Mouse (Mus musculus): ENCODE measurements at regions not wholly inside any gene's neighbourhood (a gene's known extent, or its start where the extent isn't known, plus 50 kb on each side); places are given as distances from the start of the nearest gene placed in this dataset.

- no peaks in the 10 kb centered on the region for H3K27me3 ChIP-seq (ENCODE audit: control insufficient read depth, insufficient read depth, low read length, poor library complexity, severe bottlenecking)
- H3K36me3 ChIP-seq (ENCODE audit: control insufficient read depth, insufficient read depth, low read length, poor library complexity, severe bottlenecking) = no peaks in the 10 kb centered on the region
- no peak for DNase-seq (ENCODE audit: low read depth, low spot score)
Observed at GRCm38 (mm10) chr5:64602356-64602936, 200.7 kb upstream of the Klf3 start.

DNA sequence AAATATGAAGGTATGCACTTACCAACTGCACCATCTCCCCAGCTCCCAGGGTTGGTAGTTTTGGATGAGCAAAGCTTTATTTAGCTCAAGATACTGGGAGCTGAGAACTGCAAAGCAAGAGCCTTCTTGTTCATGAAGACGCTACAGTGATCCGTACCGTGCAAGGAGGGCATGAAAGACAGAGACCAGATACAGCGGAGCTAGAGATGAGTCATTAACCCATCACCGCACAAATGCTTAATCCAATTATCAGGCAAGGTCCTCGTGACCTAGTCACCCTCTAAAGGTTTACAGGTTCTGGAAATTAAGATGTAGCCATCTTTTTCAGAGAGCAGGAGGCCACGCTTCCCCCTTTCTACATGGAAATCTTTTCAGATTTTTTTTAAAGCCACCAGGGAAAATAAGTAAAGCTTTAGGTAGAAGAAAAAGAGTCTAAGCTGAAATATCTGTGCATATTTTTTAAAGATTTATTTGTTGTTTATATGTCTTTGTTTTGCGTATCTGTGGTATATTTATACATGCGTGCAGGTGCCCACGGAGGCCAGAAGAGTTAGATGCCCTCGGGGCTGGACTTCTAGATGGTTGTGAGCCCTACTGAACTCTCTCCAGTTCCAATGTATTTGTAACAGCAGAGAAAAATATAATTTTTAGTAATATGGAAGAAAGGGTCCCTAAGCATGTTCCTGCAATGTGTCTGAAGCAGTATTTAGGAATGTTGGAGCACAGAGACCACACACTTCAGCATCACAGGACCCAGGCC is 200.0 kb upstream of the Klf3 start:
- Histone ChIP-seq H3K36me3 (ENCODE audit: control insufficient read depth, insufficient read depth, low read length, poor library complexity, severe bottlenecking) (no peaks in the 10 kb centered on the region), H3K27me3 (ENCODE audit: control insufficient read depth, insufficient read depth, low read length, poor library complexity, severe bottlenecking) (no peaks in the 10 kb centered on the region)
- no peak for DNase-seq (ENCODE audit: low read depth, low spot score)

- DNase-seq (ENCODE audit: low read depth, low spot score) = no peak
- H3K27me3 ChIP-seq (ENCODE audit: control insufficient read depth, insufficient read depth, low read length, poor library complexity, severe bottlenecking) = no peaks in the 10 kb centered on the region
Observed at GRCm38 (mm10) chr5:64605171-64605570, 198.0 kb upstream of the Klf3 start.

DNA sequence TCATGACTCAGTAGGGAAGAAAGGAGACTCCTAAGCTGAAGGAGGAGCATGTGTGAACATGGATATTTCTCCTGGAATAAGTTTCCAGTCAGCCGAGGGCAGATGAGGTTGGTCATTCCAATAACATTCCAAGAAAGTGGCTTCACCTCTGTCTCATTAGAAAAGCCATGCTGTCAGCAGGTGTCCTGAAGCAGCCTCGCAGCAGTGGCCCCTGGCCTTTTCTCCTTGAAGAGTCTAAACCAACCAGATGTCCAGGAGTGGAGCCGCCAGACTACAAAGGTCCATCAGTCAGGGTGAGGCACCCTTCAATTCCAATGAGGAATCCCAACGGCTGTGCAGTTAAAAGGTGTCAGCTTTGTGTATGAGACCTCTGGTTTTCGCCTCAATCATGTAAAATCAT is 197.2 kb upstream of the Klf3 start:
- no peaks in the 10 kb centered on the region for H3K36me3 ChIP-seq (ENCODE audit: control insufficient read depth, insufficient read depth, low read length, poor library complexity, severe bottlenecking)
- no peak for DNase-seq (ENCODE audit: low read depth, low spot score)
- H3K27me3 ChIP-seq (ENCODE audit: control insufficient read depth, insufficient read depth, low read length, poor library complexity, severe bottlenecking) = no peaks in the 10 kb centered on the region

More at GRCm38 (mm10) chr5:64605171-64605570, 198.0 kb upstream of the Klf3 start:
- H3K36me3 ChIP-seq (ENCODE audit: control insufficient read depth, insufficient read depth, low read length, poor library complexity, severe bottlenecking) = no peaks in the 10 kb centered on the region

GRCm38 (mm10) chr5:64609378-64610087 is 193.7 kb upstream of the Klf3 start:
- peak; percentile 59 for DNase-seq (ENCODE audit: low read depth, low spot score)
- Histone ChIP-seq H3K27me3 (ENCODE audit: control insufficient read depth, insufficient read depth, low read length, poor library complexity, severe bottlenecking) (no peaks in the 10 kb centered on the region), H3K36me3 (ENCODE audit: control insufficient read depth, insufficient read depth, low read length, poor library complexity, severe bottlenecking) (no peaks in the 10 kb centered on the region)

DNA sequence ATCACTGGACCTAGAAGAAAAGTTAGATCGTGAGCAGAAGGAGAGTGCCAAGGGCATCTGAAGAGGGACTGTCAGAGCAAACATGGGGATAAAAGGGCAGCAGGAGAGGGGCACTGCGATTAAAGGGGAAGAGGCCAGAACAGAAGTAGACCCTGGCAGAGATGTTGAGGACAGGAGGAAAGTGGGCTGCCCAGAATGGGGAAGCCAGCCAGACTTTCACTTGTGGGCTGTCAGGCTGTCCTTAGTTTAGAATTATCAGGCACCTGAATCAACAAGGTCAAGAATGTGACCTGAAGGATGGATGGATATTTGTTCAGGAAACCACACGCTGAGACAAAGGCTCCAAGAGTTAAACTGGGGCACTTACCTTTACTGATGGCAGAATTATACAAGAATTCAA is 193.0 kb upstream of the Klf3 start:
- no peaks in the 10 kb centered on the region for H3K36me3 ChIP-seq (ENCODE audit: control insufficient read depth, insufficient read depth, low read length, poor library complexity, severe bottlenecking)
- peak; percentile 14 for DNase-seq (ENCODE audit: low read depth, low spot score)
- no peaks in the 10 kb centered on the region for H3K27me3 ChIP-seq (ENCODE audit: control insufficient read depth, insufficient read depth, low read length, poor library complexity, severe bottlenecking)

- DNase-seq (ENCODE audit: low read depth, low spot score) = peak; percentile 8
- Histone ChIP-seq H3K36me3 (ENCODE audit: control insufficient read depth, insufficient read depth, low read length, poor library complexity, severe bottlenecking) (no peaks in the 10 kb centered on the region), H3K27me3 (ENCODE audit: control insufficient read depth, insufficient read depth, low read length, poor library complexity, severe bottlenecking) (no peaks in the 10 kb centered on the region)
Observed at GRCm38 (mm10) chr5:64610562-64611405, 192.4 kb upstream of the Klf3 start.

GRCm38 (mm10) chr5:64612017-64612416 is 191.2 kb upstream of the Klf3 start:
- peak; percentile 66 for DNase-seq (ENCODE audit: low read depth, low spot score)
- Histone ChIP-seq H3K27me3 (ENCODE audit: control insufficient read depth, insufficient read depth, low read length, poor library complexity, severe bottlenecking) (no peaks in the 10 kb centered on the region), H3K36me3 (ENCODE audit: control insufficient read depth, insufficient read depth, low read length, poor library complexity, severe bottlenecking) (no peaks in the 10 kb centered on the region)

DNA sequence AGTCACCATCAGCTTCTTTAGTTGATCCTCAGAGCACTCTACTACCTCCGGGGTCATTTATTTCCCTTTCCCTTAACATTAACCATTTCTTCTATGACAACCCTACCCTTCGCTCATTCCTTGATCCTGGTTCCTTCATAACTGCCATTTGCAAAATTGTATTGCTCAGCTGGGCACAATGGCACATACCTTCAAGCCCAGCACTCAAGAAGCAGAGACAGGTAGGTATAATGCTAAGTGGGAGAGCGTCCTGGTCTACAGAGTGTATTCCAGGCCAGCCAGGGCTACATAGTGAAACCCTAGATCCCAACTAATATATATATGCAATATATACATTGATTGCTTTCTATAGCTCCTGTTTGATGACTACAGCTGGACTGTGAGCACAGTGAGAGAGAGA is 189.5 kb upstream of the Klf3 start:
- Histone ChIP-seq H3K36me3 (ENCODE audit: control insufficient read depth, insufficient read depth, low read length, poor library complexity, severe bottlenecking) (no peaks in the 10 kb centered on the region), H3K27me3 (ENCODE audit: control insufficient read depth, insufficient read depth, low read length, poor library complexity, severe bottlenecking) (no peaks in the 10 kb centered on the region)
- DNase-seq (ENCODE audit: low read depth, low spot score) = no peak

GRCm38 (mm10) chr5:64618126-64618525 is 185.1 kb upstream of the Klf3 start:
- no peak for DNase-seq (ENCODE audit: low read depth, low spot score)
- Histone ChIP-seq H3K36me3 (ENCODE audit: control insufficient read depth, insufficient read depth, low read length, poor library complexity, severe bottlenecking) (no peaks in the 10 kb centered on the region), H3K27me3 (ENCODE audit: control insufficient read depth, insufficient read depth, low read length, poor library complexity, severe bottlenecking) (no peaks in the 10 kb centered on the region)

DNA sequence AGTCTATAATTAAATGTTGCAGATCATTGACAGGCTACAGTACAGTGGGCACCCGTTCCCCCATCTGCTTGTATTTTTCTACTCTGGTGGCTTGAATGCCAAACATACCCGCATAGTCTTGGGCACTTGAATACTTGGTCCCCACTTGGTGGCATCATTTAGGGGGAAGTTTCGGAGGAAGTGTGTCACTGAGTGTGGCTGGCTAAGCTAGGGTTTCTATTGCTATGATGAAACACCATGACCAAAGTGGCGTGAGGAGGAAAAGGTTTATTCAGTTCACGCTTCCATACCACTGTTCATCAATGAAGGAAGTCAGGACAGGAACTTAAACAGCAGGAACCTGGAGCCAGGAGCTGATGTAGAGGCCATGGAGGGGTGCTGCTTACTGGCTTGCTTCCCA is 183.4 kb upstream of the Klf3 start:
- Histone ChIP-seq H3K36me3 (ENCODE audit: control insufficient read depth, insufficient read depth, low read length, poor library complexity, severe bottlenecking) (no peaks in the 10 kb centered on the region), H3K27me3 (ENCODE audit: control insufficient read depth, insufficient read depth, low read length, poor library complexity, severe bottlenecking) (no peaks in the 10 kb centered on the region)
- peak; percentile 36 for DNase-seq (ENCODE audit: low read depth, low spot score)

DNA sequence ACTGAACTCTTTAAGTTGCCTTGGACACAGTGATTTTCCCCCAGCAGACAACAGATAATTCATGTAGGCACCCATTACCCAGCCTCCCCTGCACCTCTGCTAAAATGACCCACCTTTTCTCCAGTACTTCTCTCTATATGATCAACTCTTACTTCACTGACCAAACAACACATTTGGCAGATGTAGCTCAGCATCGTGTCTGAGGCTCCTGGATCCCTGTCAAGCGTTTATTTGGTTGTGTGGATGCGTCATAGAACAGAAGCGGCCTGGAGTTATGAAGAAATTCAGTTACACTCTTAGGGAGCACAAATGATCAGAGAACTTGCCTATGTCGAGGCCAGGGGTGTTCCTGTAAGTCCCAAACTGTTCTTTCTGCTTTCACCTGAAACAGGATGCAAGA is 182.5 kb upstream of the Klf3 start:
- no peak for DNase-seq (ENCODE audit: low read depth, low spot score)
- Histone ChIP-seq H3K27me3 (ENCODE audit: control insufficient read depth, insufficient read depth, low read length, poor library complexity, severe bottlenecking) (no peaks in the 10 kb centered on the region), H3K36me3 (ENCODE audit: control insufficient read depth, insufficient read depth, low read length, poor library complexity, severe bottlenecking) (no peaks in the 10 kb centered on the region)

GRCm38 (mm10) chr5:64621386-64621785 is 181.8 kb upstream of the Klf3 start:
- no peaks in the 10 kb centered on the region for H3K36me3 ChIP-seq (ENCODE audit: control insufficient read depth, insufficient read depth, low read length, poor library complexity, severe bottlenecking)
- DNase-seq (ENCODE audit: low read depth, low spot score) = no peak
- H3K27me3 ChIP-seq (ENCODE audit: control insufficient read depth, insufficient read depth, low read length, poor library complexity, severe bottlenecking) = no peaks in the 10 kb centered on the region

GRCm38 (mm10) chr5:64623653-64624052 is 179.5 kb upstream of the Klf3 start:
- Histone ChIP-seq H3K27me3 (ENCODE audit: control insufficient read depth, insufficient read depth, low read length, poor library complexity, severe bottlenecking) (no peaks in the 10 kb centered on the region), H3K36me3 (ENCODE audit: control insufficient read depth, insufficient read depth, low read length, poor library complexity, severe bottlenecking) (no peaks in the 10 kb centered on the region)
- DNase-seq (ENCODE audit: low read depth, low spot score) = no peak
